Mouse (Mus musculus) megakaryocyte, embryonic 14.5 days (primary cell): ENCODE results near the gene Erich4. TPM values are rescaled to one million over a fixed set of nuclear protein-coding genes. Genes with fewer than 3 reads are reported as not detected.

Experiments used
- H3K27me3 ChIP-seq: replicated peaks from 2 replicates; pipeline ENCODE3; 2012; ENCODE audit warnings: inconsistent platforms
- H3K36me3 ChIP-seq: replicated peaks from 2 replicates; pipeline ENCODE3; 2012; ENCODE audit warnings: low read length, inconsistent platforms, mixed read lengths
- H3K4me1 ChIP-seq: 2 replicates; pipeline ENCODE4 v1.6.1; 2012; ENCODE audit warnings: inconsistent platforms
- H3K4me3 ChIP-seq: replicated peaks from 2 replicates; pipeline ENCODE3; 2012; ENCODE audit warnings: moderate library complexity, mild to moderate bottlenecking, inconsistent platforms
- H3K9me3 ChIP-seq: 2 replicates; pipeline ENCODE4 v1.6.1; 2012; ENCODE audit warnings: inconsistent platforms
- FLI1 ChIP-seq: IDR thresholded peaks from 2 replicates; pipeline ENCODE4 v1.6.1; 2012; ENCODE audit warnings: low read length, inconsistent platforms, mixed read lengths
- GATA1 ChIP-seq: IDR thresholded peaks from 3 replicates; pipeline ENCODE4 v1.6.1; 2012; ENCODE audit warnings: mixed read lengths, low read length, inconsistent platforms, borderline replicate concordance
- polyA plus RNA-seq: library from polyadenylated mRNA; stranded (reverse); fragments of >175 nt; gene quantifications from 2 replicates; pipeline ENCODE4 v1.2.3, GENCODE M21; 2012; ENCODE audit warnings: low replicate concordance; ENCODE audit not compliant: insufficient read depth

Erich4 gene
- polyA plus RNA-seq, 1 experiment: not detected

- no peak overlapping the region for H3K4me3 ChIP-seq
Measured at GRCm38 (mm10) chr7:25611501-25611900, 4.2 kb downstream of the Erich4 start.

DNA sequence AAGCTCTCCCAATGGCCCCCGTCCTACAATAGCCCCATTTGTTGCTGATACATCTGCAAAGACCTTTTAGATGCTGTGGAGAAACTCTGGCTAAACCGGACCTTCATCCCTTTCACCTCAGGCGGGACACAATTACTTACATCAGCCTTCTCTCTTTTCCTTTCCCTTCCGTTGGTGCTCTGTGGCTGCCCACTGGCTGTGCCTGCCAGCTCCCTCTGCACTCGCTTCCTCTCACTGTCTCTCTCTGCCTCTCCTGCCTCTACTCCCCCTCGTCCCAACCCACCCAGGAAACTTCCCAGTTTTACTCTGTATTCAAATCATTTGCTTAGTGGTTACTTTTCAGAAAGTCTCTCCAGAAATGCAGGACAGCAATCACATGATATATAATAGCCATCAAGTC, 5.6 kb downstream of the Erich4 start:
- Histone ChIP-seq H3K4me3 (peak overlapping the region; percentile 71), H3K9me3 (no peaks in the 10 kb centered on the region), H3K4me1 (peaks cover 57% of the 10 kb centered on the region), H3K27me3 (no peaks in the 10 kb centered on the region), H3K36me3 (no peaks in the 10 kb centered on the region)
- no peak for TF ChIP-seq FLI1
- no peak for TF ChIP-seq GATA1

More at GRCm38 (mm10) chr7:25611501-25611900, 4.2 kb downstream of the Erich4 start:
- H3K4me1 ChIP-seq: peaks cover 55% of the 10 kb centered on the region
- no peaks in the 10 kb centered on the region for H3K36me3 ChIP-seq
- no peaks in the 10 kb centered on the region for H3K9me3 ChIP-seq
- no peak for TF ChIP-seq FLI1
- TF ChIP-seq GATA1: no peak
- no peaks in the 10 kb centered on the region for H3K27me3 ChIP-seq

DNA sequence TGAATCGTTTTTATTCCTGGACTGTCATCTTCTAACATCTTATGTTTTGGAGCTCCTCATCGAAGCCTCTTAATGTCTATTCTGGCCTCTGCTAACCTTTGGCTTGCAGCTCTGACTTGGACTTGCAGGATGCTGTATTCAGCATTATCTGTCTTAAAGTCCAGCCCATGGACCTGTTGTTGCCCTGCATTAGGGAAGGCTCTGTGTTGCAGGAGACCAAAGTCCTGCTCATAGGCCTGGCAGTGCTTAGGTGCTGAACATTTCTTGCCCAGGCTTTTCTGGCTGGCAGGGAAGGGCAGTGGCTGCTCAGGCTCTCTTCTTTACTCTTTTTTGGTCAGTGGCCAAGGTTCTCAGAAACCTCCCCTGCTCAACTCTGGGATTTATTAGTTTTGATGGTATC, 8.5 kb downstream of the Erich4 start:
- Histone ChIP-seq H3K9me3 (no peaks in the 10 kb centered on the region), H3K4me3 (peak overlapping the region; percentile 53), H3K27me3 (no peaks in the 10 kb centered on the region), H3K4me1 (peaks cover 59% of the 10 kb centered on the region), H3K36me3 (no peaks in the 10 kb centered on the region)
- TF ChIP-seq GATA1: no peak
- no peak for TF ChIP-seq FLI1

- TF ChIP-seq GATA1 (no peak), FLI1 (no peak)
- Histone ChIP-seq H3K4me3 (peak overlapping the region; percentile 85), H3K9me3 (no peaks in the 10 kb centered on the region)
Measured at GRCm38 (mm10) chr7:25606625-25607063, 9.0 kb downstream of the Erich4 start.

DNA sequence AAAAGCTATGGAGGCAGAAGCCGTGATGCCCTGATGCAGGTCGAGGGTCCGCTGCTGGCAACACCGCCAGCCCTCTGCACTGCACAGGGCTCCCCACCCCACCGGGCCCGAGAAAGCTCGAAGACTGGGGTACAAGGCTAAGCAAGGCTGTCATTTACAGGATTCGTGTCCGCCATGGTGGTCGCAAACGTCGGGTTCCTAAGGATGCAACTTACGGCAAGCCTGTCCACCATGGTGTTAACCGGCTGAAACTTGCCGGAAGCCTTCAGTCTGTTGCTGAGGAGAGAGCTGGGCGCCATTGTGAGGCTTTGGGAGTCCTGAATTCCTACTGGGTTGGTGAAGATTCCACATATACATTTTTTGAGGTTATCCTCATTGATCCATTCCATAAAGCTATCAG, 14.3 kb downstream of the Erich4 start:
- Histone ChIP-seq H3K4me3 (no peak overlapping the region), H3K27me3 (peaks cover 8% of the 10 kb centered on the region), H3K36me3 (no peaks in the 10 kb centered on the region), H3K9me3 (no peaks in the 10 kb centered on the region), H3K4me1 (peaks cover 24% of the 10 kb centered on the region)
- TF ChIP-seq GATA1 (no peak), FLI1 (no peak)

More at GRCm38 (mm10) chr7:25606625-25607063, 9.0 kb downstream of the Erich4 start:
- Histone ChIP-seq H3K4me1 (peaks cover 59% of the 10 kb centered on the region), H3K36me3 (no peaks in the 10 kb centered on the region), H3K27me3 (no peaks in the 10 kb centered on the region)

GRCm38 (mm10) chr7:25600666-25601065, 15.0 kb downstream of the Erich4 start:
- Histone ChIP-seq H3K9me3 (no peaks in the 10 kb centered on the region), H3K4me3 (no peak overlapping the region), H3K4me1 (peaks cover 19% of the 10 kb centered on the region), H3K27me3 (peaks cover 8% of the 10 kb centered on the region), H3K36me3 (no peaks in the 10 kb centered on the region)
- TF ChIP-seq FLI1: no peak
- TF ChIP-seq GATA1: no peak

- H3K4me3 ChIP-seq: peak overlapping the region; percentile 47
- peaks cover 8% of the 10 kb centered on the region for H3K27me3 ChIP-seq
- H3K9me3 ChIP-seq: no peaks in the 10 kb centered on the region
- TF ChIP-seq FLI1: no peak
- TF ChIP-seq GATA1: no peak
- no peaks in the 10 kb centered on the region for H3K36me3 ChIP-seq
- peaks cover 17% of the 10 kb centered on the region for H3K4me1 ChIP-seq
Measured at GRCm38 (mm10) chr7:25599663-25600062, 16.0 kb downstream of the Erich4 start.

GRCm38 (mm10) chr7:25593859-25594258, 21.8 kb downstream of the Erich4 start:
- H3K4me1 ChIP-seq: peaks cover 29% of the 10 kb centered on the region
- no peaks in the 10 kb centered on the region for H3K9me3 ChIP-seq
- H3K36me3 ChIP-seq: no peaks in the 10 kb centered on the region
- no peak for TF ChIP-seq GATA1
- no peak for TF ChIP-seq FLI1
- H3K27me3 ChIP-seq: peaks cover 16% of the 10 kb centered on the region
- no peak overlapping the region for H3K4me3 ChIP-seq

DNA sequence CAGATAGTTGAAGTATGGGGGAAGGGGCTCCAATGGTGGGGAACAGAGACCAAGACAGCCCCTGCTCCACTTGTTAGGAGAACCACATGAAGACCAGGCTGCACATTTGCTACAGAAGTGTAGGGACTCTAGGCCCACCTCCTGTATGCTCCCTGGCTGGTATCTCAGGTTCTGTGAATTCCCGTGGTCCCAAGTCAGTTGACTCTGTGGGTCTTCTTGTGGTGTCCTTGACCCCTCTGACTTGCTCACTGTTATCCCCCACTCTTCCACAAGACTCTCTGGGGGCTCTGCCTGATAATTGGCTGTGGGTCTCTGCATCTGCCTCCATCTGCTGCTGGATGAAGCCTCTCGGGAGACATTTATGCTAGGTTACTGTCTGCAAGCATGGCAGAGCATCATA, 24.5 kb downstream of the Erich4 start:
- no peaks in the 10 kb centered on the region for H3K36me3 ChIP-seq
- TF ChIP-seq GATA1: no peak
- no peak for TF ChIP-seq FLI1
- no peaks in the 10 kb centered on the region for H3K9me3 ChIP-seq

GRCm38 (mm10) chr7:25585351-25586204, 30.1 kb downstream of the Erich4 start:
- Histone ChIP-seq H3K36me3 (no peaks in the 10 kb centered on the region), H3K4me3 (no peak overlapping the region), H3K9me3 (peaks cover 17% of the 10 kb centered on the region), H3K4me1 (no peaks in the 10 kb centered on the region), H3K27me3 (peaks cover 25% of the 10 kb centered on the region)
- TF ChIP-seq FLI1 (no peak), GATA1 (no peak)

More for the DNA sequence above, 24.5 kb downstream of the Erich4 start:
- Histone ChIP-seq H3K4me3 (no peak overlapping the region), H3K4me1 (peaks cover 29% of the 10 kb centered on the region), H3K27me3 (peaks cover 8% of the 10 kb centered on the region)
